Mouse (Mus musculus): Measurements from ENCODE around the gene Eef1b2.

DNA sequence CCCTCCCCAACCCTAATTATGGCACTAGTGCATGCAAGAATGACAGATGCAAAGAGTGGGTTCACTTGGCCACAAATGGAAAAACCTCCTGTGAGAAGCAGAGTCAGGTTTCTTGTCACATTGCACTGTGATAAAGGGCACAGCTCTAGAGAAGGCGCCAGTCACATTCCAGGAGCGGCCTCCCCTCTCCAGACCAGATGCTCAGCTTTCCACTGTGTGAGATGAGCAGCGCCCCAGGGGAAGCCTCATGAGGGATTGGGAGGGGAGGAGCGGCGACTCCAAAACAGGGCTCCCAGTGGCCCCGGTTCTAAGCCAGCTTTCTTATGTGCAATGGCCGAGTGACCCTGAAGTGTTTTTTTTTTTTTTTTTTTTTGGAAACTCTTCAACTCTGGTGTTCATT lies 49.3 kb downstream of the Eef1b2 start:
- TF ChIP-seq CTCF (IDR thresholded peaks at IDR 0.05; ENCODE audit: low read depth) = no peak
- no peak for TF ChIP-seq EP300 (IDR thresholded peaks at IDR 0.05; ENCODE audit: low read depth)
